Mouse (Mus musculus) Patski (cell line): Measurements from ENCODE around the gene Camkk2. TPM values are rescaled to one million over a fixed set of nuclear protein-coding genes. Genes with fewer than 3 reads are reported as not detected.

Source experiments
- ATAC-seq: fragments of 100-300 bp; one replicate; pipeline ENCODE4 v1.8.0; 2021
- CTCF ChIA-PET: fragments of 350-600 bp; sonication (Branson Sonifier 250); formaldehyde crosslinking; loops from one replicate; lab custom pipeline; 2022; ENCODE audit warnings: inconsistent platforms; lab: Charles Lee
- POLR2A ChIA-PET: fragments of 350-600 bp; sonication (Branson Sonifier 250); formaldehyde crosslinking; loops from one replicate; lab custom pipeline; 2022; ENCODE audit warnings: antibody characterized with exemption, inconsistent platforms; lab: Charles Lee
- DNase-seq: peaks from one replicate; pipeline ENCODE4 v3.0.0-alpha.2; 2011; ENCODE audit warnings: low read depth, low spot score
- H3K27me3 ChIP-seq: fragments of 371-371 bp; one replicate; pipeline ENCODE4 v1.5.1; 2021
- CTCF ChIP-seq: fragments of 100-300 bp; IDR thresholded peaks from one replicate; pipeline ENCODE4 v1.5.1; 2021
- in situ Hi-C: fragments of 300-500 bp; cut with MboI; formaldehyde crosslinking; loops from 3 replicates; pipeline ENCODE4 v1.11.1; 2018; ENCODE audit warnings: low pct_unique_long_range_greater_than_20kb, mixed read lengths
- polyA plus RNA-seq: library from polyadenylated mRNA; unstranded; gene quantifications from one replicate; pipeline ENCODE4 v1.2.3, GENCODE M21; 2021

Camkk2 gene
- polyA plus RNA-seq, 1 experiment from 2014 or later = 42.8 TPM

GRCm38 (mm10) chr5:122802706-122803105 is 23.5 kb upstream of the Camkk2 start:
- ATAC-seq (no peak), DNase-seq (no peak)
- CTCF ChIA-PET = interaction anchor here (1.3 kb wide), 1 partner anchor 9 kb away, joined by 3 read pairs; no protein-coding TSS in a partner anchor
- in situ Hi-C loops = no loop called here
- no peak for TF ChIP-seq CTCF
- POLR2A ChIA-PET = no interaction called here
- H3K27me3 ChIP-seq = no peaks in the 10 kb centered on the region

GRCm38 (mm10) chr5:122801684-122802083 is 22.5 kb upstream of the Camkk2 start:
- DNase-seq (no peak), ATAC-seq (no peak)
- no peak for TF ChIP-seq CTCF
- CTCF ChIA-PET = interaction anchor here (0.8 to 1.3 kb wide), 3 partner anchors 8 to 21 kb away, joined by 3 read pairs; no protein-coding TSS in a partner anchor
- no peaks in the 10 kb centered on the region for H3K27me3 ChIP-seq
- in situ Hi-C loops = no loop called here
- POLR2A ChIA-PET = no interaction called here

GRCm38 (mm10) chr5:122800345-122801010 is 21.3 kb upstream of the Camkk2 start:
- DNase-seq (no peak), ATAC-seq (no peak)
- POLR2A ChIA-PET = no interaction called here

GRCm38 (mm10) chr5:122799379-122800344 is 20.5 kb upstream of the Camkk2 start:
- POLR2A ChIA-PET = no interaction called here

More at GRCm38 (mm10) chr5:122800345-122801010, 21.3 kb upstream of the Camkk2 start:
- H3K27me3 ChIP-seq = no peaks in the 10 kb centered on the region
- in situ Hi-C loops = no loop called here
- TF ChIP-seq CTCF = no peak
- CTCF ChIA-PET = interaction anchor here (0.8 to 1.9 kb wide), 4 partner anchors 12 to 37 kb away, joined by 3 to 9 read pairs (median 4); no protein-coding TSS in a partner anchor

GRCm38 (mm10) chr5:122798557-122799378 is 19.6 kb upstream of the Camkk2 start:
- POLR2A ChIA-PET = interaction anchor here (0.6 kb wide), 1 partner anchor 1006 kb away, joined by 3 read pairs; no protein-coding TSS in a partner anchor
- CTCF ChIA-PET = interaction anchor here (0.8 kb wide), 1 partner anchor 14 kb away, joined by 3 read pairs; no protein-coding TSS in a partner anchor
- TF ChIP-seq CTCF = no peak
- ATAC-seq (no peak), DNase-seq (no peak)
- in situ Hi-C loops = no loop called here
- H3K27me3 ChIP-seq = no peaks in the 10 kb centered on the region

More at GRCm38 (mm10) chr5:122799379-122800344, 20.5 kb upstream of the Camkk2 start:
- in situ Hi-C loops = no loop called here
- CTCF ChIA-PET = interaction anchor here (0.8 to 1.9 kb wide), 4 partner anchors 12 to 36 kb away, joined by 3 to 9 read pairs (median 4); no protein-coding TSS in a partner anchor
- no peak for DNase-seq
- TF ChIP-seq CTCF = no peak
- no peak for ATAC-seq
- no peaks in the 10 kb centered on the region for H3K27me3 ChIP-seq

- H3K27me3 ChIP-seq = no peaks in the 10 kb centered on the region
- ATAC-seq (no peak), DNase-seq (no peak)
- POLR2A ChIA-PET = no interaction called here
- in situ Hi-C loops = no loop called here
- CTCF ChIA-PET = interaction anchor here (1.1 kb wide), 1 partner anchor 9 kb away, joined by 3 read pairs; no protein-coding TSS in a partner anchor
- no peak for TF ChIP-seq CTCF
Observed at GRCm38 (mm10) chr5:122797866-122798265, 18.7 kb upstream of the Camkk2 start.

GRCm38 (mm10) chr5:122788696-122789095 is 9.5 kb upstream of the Camkk2 start:
- H3K27me3 ChIP-seq = no peaks in the 10 kb centered on the region
- in situ Hi-C loops = no loop called here
- DNase-seq (no peak), ATAC-seq (no peak)
- ChIA-PET CTCF (interaction anchor here (1.0 kb wide), 1 partner anchor 9 kb away, joined by 3 read pairs; no protein-coding TSS in a partner anchor), POLR2A (interaction anchor here (1.8 kb wide), 1 partner anchor 18 kb away, joined by 5 read pairs; no protein-coding TSS in a partner anchor)
- no peak for TF ChIP-seq CTCF

- in situ Hi-C loops = no loop called here
- ATAC-seq (no peak), DNase-seq (no peak)
- H3K27me3 ChIP-seq = no peaks in the 10 kb centered on the region
- ChIA-PET POLR2A (no interaction called here), CTCF (no interaction called here)
- no peak for TF ChIP-seq CTCF
Observed at GRCm38 (mm10) chr5:122786035-122786819, 7.0 kb upstream of the Camkk2 start.
